Mouse (Mus musculus): ENCODE measurements around the gene Plxnd1.

Gene Plxnd1

DNA sequence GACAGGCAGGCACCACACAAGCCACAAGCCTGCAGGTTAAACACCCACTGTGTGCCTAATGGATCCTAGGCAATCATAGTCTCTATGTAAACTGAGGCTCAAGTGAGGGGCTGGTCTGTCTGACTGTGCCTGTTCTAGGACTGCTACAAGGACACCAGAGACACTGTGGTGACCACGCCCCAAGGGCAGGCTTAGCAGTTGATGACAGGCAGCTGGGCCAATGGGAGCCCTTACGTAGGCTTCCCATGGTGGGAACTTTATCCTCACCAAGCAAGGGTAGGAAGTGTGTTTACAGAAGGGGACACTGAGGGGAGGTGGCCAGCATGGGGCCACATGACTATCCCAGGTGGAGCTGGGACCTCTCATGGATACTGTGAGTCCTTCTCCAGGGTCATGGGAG, 4.4 kb upstream of the Plxnd1 start:
- DNase-seq (ENCODE audit: low read depth, low spot score) = no peak

- DNase-seq (ENCODE audit: low read depth, low spot score) = no peak
Observed at GRCm38 (mm10) chr6:115998758-115999157, 4.0 kb upstream of the Plxnd1 start.

DNA sequence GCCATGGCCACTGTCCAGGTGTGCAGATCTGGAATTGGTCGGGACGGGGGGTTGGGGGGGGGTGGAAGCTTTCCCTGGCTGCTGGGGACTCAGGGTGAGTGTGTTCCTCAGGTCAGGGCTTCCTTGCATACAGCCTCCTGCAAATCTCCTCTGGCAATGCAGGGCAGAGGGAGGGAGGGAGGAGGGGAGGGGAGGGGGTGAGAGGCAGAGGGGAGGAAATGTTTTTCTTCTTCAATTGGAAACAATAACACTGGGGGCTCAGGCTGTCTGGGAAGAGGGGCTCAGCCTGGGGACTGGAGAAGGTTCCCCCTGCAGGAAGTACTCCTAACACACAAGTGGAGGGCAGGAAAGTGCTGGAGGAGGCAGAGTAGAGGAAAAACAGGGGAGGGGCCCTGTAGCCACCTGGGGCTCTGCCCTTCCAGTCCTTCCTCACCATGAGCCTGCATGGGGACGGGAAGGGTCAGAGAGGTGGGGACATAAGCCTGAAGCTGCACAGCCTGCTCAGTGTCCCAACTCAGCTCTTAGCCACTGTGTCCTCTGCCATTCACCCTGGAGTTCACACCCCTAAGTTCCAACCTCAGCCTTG, 3.0 kb upstream of the Plxnd1 start:
- no peak for DNase-seq (ENCODE audit: low read depth, low spot score)

- DNase-seq (ENCODE audit: low read depth, low spot score) = peak; percentile 76
Observed at GRCm38 (mm10) chr6:115996171-115996851, 1.5 kb upstream of the Plxnd1 start.

- no peak for DNase-seq (ENCODE audit: low read depth, low spot score)
Observed at GRCm38 (mm10) chr6:115995531-115995941, 731 bp upstream of the Plxnd1 start.

DNA sequence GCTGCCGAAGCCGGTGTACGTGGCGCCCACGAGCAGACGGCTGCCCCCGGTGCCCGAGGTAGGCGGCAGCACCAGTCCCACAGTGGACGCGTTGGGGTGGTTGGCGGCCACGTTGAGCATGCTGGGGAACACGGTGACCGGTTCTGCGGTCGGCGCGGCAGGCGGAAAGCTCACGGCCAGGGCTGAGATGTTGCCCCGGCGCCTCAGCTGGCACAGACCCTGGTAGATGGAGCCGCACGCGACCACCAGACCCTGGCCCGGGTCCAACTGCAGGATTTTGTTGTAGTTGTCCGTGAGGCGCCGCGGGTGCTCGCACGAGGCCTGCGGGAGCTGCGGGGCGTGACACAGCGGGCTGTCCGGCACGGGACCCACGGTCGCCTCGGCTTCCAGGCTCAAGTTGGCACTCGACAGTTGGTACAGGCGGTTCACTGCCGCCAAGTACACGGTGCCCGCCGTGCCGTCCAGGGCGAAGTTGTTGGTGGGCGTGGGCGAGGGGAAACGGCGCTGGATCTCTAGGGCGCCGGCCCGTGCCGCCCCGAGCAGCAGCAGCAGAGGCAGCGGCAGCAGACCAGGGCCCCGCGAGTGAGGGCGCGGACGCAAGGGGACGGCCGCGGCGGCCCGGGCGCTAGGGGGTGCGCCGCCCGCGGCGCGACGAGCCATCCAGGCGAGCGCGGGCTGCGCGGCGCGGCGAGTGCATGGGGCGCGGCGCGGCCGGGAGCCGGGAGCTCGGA, 494 bp downstream of the Plxnd1 start:
- peak; percentile 47 for DNase-seq (ENCODE audit: low read depth, low spot score)

- peak; percentile 65 for DNase-seq (ENCODE audit: low read depth, low spot score)
Observed at GRCm38 (mm10) chr6:115993463-115994145, 1.2 kb downstream of the Plxnd1 start.

- DNase-seq (ENCODE audit: low read depth, low spot score) = no peak
Observed at GRCm38 (mm10) chr6:115992981-115993380, 1.8 kb downstream of the Plxnd1 start.

- no peak for DNase-seq (ENCODE audit: low read depth, low spot score)
Observed at GRCm38 (mm10) chr6:115991881-115992620, 2.8 kb downstream of the Plxnd1 start.

DNA sequence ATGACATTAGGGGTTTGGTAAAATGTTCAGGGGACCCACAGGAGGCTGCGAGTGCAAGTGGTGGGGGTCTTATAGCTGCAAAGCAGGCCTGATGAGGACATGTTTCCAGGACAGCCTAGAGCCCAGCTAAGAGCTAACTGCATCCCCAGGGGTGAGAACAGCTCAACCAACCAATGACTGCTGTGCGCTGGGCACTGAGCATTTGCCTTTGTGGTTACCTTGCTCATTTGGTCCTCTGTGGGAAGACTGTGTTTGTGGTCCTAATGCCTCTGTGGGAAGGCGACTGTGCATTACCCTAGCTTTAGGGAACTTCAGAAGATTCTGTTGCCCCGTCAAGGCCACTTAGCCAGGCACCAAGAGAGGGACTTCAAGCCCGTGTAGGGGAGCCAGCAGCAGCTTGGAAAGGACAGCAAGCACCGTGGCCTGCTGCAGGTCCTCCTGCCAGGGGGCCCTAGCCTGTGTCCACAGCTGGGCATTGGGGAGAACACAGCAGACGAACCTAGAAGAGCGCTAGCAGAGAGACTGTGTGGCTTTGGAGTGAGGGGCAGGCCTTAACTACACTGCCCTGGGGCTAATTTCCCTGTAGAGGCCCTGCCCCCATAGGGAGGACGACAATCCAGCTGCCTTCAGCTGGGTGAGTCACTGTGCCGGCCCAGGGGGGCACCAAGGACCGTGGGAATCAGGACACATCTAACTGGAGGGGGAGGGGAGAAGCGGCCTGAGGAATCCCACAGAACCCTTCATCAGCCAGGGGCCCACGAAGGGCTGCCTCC, 3.5 kb downstream of the Plxnd1 start:
- no peak for DNase-seq (ENCODE audit: low read depth, low spot score)

GRCm38 (mm10) chr6:115990479-115990878, 4.3 kb downstream of the Plxnd1 start:
- no peak for DNase-seq (ENCODE audit: low read depth, low spot score)

DNA sequence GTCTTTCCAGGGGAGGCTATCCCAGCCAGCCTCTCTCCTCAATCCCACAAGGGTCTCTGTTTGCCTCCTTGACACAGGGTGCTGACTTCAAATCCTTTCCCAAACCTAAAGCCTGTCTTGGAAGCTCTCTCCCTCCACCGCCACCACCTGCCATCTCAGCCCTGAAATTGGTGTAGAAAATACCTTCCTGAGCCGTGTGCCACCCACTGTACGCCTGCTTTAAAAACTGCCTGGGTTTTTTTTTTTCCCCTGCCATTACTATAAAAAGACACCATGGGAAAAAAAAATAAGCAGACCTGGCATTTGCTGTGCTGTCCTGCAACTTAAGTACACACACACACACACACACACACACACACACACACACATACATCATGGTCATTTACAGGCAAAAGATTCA, 4.7 kb downstream of the Plxnd1 start:
- DNase-seq (ENCODE audit: low read depth, low spot score) = no peak

- DNase-seq (ENCODE audit: low read depth, low spot score) = peak; percentile 49
Observed at GRCm38 (mm10) chr6:115989607-115990006, 5.2 kb downstream of the Plxnd1 start.

DNA sequence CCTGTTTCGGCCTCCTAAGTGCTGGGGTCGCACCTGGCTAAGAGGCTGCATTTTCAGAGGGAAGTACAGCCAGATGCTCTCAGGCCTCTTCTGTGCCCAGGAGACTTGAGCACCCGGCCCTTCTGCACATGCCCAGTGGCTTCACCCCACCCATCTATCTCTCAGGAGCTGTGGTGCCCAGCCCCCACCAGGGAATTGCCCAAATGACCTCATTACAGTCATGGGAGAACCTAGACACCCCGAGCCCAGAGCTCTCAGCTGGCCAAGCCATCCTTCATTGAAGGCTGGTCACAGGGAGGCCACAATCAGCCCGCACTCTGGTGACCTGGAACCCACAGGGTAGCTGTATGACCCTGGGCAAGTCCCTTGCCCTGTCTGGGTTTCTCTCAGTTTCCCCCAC, 5.8 kb downstream of the Plxnd1 start:
- no peak for DNase-seq (ENCODE audit: low read depth, low spot score)

DNA sequence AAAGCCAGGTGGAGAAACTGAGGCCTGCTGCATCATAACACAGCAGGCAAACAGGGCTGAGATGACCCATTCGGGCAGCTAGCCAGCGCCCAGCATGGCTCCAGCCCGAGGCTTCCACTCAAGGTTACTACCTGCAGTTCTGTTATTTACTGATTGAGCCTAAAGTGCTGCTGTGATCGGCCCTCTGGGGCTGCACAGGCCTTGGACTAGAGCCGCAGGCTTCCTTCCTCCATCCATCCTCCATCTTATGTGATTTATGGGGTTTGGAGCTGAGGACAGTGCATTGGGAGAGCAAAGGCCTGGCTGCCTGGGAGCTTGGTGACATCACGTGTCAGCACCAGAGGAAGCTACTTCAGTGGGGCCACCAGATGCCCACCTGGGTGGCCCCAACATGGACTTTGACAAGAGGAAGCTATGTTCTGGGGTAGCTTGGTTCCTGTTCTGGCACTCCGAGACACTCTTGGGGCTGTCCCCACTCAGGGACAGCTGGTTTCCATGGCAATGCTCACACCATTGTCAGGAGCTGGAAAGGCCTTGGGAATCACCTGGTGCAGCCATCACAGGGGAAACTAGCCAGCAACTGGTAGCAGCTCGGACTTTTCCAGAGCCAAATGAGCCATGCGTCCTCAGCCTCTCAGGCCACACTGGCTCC, 7.6 kb downstream of the Plxnd1 start:
- no peak for DNase-seq (ENCODE audit: low read depth, low spot score)

- no peak for DNase-seq (ENCODE audit: low read depth, low spot score)
Observed at GRCm38 (mm10) chr6:115986472-115987095, 8.2 kb downstream of the Plxnd1 start.

- no peak for DNase-seq (ENCODE audit: low read depth, low spot score)
Observed at GRCm38 (mm10) chr6:115985622-115986021, 9.2 kb downstream of the Plxnd1 start.

- DNase-seq (ENCODE audit: low read depth, low spot score) = no peak
Observed at GRCm38 (mm10) chr6:115984580-115984979, 10.2 kb downstream of the Plxnd1 start.

GRCm38 (mm10) chr6:115983306-115984038, 11.3 kb downstream of the Plxnd1 start:
- DNase-seq (ENCODE audit: low read depth, low spot score) = no peak

Measured in CD4-positive, CD25-positive, alpha-beta regulatory T cell, adult 2 months (primary cell).